Mouse (Mus musculus): ENCODE measurements around the gene Npas3. TPM values are rescaled to one million over a fixed set of nuclear protein-coding genes. Genes with fewer than 3 reads are reported as not detected.

The Npas3 gene
- polyA plus RNA-seq, 1 experiment from 2014 or later: 0.96 TPM

DNA sequence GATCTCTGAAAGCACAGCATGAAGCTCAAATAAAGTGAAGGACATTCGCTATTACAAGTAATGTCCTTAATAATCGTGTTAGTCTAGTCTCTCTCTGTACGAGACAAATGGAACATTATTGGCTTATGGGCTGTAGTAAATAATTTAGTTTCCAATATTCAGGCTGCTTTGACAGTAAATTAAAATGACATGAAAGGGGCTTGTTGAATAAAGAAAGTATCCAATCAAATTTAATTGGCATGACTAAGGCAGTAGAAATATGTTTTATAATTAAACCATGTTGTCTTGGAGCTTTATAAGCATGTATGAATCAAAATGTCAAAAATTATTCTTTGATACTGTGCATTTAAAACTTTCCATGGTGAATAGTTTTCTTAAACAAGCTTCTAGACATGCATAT is 278.6 kb downstream of the Npas3 start:
- Histone ChIP-seq H3K4me3 (replicated peaks) (no peak overlapping the region), H3K4me2 (no peak overlapping the region), H3K9ac (no peak overlapping the region), H3K9me3 (replicated peaks) (no peaks in the 10 kb centered on the region), H3K27ac (no peak overlapping the region), H3K27me3 (no peaks in the 10 kb centered on the region), H3K4me1 (no peaks in the 10 kb centered on the region), H3K36me3 (no peaks in the 10 kb centered on the region)
- no peak for ATAC-seq (replicated peaks; ENCODE audit: low FRiP score)
- WGBS: 88% methylated on average over 3 of the region's 3 CpGs

DNA sequence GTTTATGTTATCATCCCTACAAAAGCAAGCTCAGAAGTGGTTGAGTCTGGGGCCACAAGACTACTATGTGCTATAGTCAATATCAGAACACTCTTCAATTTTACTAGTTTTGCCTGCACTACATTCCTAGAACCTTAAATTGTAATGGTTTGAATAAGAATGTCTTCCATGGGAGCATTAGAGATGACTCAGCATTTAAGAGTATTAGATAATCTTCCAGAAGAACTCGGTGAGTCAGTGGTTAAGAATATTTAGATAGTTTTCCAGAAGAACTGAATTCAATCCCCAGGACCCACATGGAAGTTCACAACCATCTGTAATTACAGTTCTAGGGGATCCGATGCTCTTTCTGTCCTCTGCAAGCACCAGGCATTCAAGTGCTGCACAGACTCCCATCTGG is 280.9 kb downstream of the Npas3 start:
- H3K9ac ChIP-seq: no peak overlapping the region
- no peaks in the 10 kb centered on the region for H3K36me3 ChIP-seq
- 93% methylated on average over 2 of the region's 2 CpGs for WGBS
- no peaks in the 10 kb centered on the region for H3K9me3 ChIP-seq (replicated peaks)
- H3K4me3 ChIP-seq (replicated peaks): no peak overlapping the region
- ATAC-seq (replicated peaks; ENCODE audit: low FRiP score): no peak
- H3K27me3 ChIP-seq: no peaks in the 10 kb centered on the region
- no peaks in the 10 kb centered on the region for H3K4me1 ChIP-seq
- H3K27ac ChIP-seq: no peak overlapping the region
- no peak overlapping the region for H3K4me2 ChIP-seq

DNA sequence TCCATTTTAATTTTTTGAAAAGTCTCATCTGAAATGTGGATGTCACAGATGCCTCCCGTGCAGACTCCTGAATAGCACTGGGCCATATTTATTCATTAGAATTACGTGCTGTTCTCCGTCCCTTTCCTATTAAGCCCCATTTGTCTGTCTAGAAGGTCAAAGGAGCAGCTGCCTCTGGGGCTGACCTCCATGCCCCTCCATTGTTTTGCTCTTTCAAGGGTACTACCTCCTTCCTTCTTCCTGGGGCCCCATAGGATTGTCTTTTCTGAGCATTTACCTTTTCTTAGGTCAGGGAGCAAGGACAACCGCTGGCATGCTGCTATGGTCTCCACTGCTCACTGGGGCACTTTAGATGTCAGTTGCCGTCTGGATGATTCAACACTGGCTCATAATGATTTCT is 288.3 kb downstream of the Npas3 start:
- Histone ChIP-seq H3K27me3 (no peaks in the 10 kb centered on the region), H3K4me1 (no peaks in the 10 kb centered on the region), H3K4me2 (no peak overlapping the region), H3K9ac (no peak overlapping the region), H3K27ac (no peak overlapping the region), H3K36me3 (no peaks in the 10 kb centered on the region), H3K4me3 (replicated peaks) (no peak overlapping the region), H3K9me3 (replicated peaks) (no peaks in the 10 kb centered on the region)
- 63% methylated on average over 5 of the region's 5 CpGs for WGBS
- ATAC-seq (replicated peaks; ENCODE audit: low FRiP score): no peak

DNA sequence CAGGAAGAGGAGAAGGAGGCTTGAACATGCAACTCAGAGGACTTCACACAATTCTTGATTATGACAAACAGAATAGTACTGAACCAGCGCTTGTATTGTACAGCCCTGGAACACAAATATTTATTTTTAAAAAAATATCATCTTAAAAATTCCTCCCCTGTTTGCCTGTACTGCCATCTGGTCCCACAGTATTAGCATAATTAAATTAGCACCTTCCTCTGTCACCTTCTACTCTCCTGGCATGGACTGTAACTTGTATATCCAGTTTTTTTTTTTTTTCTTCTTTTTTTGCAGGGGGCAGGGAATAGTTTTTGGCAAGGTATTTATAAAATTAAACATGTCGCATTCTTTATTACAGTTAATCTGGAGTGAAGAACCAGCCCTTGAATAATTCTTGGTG is 307.9 kb downstream of the Npas3 start:
- Histone ChIP-seq H3K27ac (no peak overlapping the region), H3K27me3 (no peaks in the 10 kb centered on the region), H3K9ac (no peak overlapping the region), H3K4me2 (no peak overlapping the region), H3K4me3 (replicated peaks) (no peak overlapping the region), H3K4me1 (no peaks in the 10 kb centered on the region), H3K9me3 (replicated peaks) (no peaks in the 10 kb centered on the region), H3K36me3 (no peaks in the 10 kb centered on the region)
- no peak for ATAC-seq (replicated peaks; ENCODE audit: low FRiP score)
- 95% methylated on average over 2 of the region's 2 CpGs for WGBS

DNA sequence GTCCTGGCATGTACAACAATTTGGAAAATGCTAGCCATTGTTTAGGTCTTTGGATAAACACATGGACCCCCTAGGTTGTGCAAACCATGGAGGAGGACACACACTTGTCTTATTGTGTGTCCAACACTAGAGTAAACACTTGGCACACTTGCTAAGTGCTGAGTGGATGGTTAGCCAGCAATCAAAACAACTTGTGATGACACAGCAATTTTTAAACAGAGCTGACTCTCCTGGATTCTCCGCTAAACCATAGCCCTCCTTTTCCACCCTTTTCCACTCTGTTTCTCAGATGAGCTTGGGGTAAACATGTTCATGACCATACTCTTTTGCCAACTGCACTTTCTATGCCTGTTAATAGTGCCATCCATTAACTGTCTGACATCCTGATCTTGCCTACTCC is 309.8 kb downstream of the Npas3 start:
- H3K4me3 ChIP-seq (replicated peaks): no peak overlapping the region
- no peaks in the 10 kb centered on the region for H3K36me3 ChIP-seq
- H3K27me3 ChIP-seq: no peaks in the 10 kb centered on the region
- ATAC-seq (replicated peaks; ENCODE audit: low FRiP score): no peak
- H3K27ac ChIP-seq: no peak overlapping the region
- no peaks in the 10 kb centered on the region for H3K9me3 ChIP-seq (replicated peaks)
- no peaks in the 10 kb centered on the region for H3K4me1 ChIP-seq
- no peak overlapping the region for H3K9ac ChIP-seq
- no peak overlapping the region for H3K4me2 ChIP-seq
- 96% methylated on average over 1 of the region's 1 CpGs for WGBS

DNA sequence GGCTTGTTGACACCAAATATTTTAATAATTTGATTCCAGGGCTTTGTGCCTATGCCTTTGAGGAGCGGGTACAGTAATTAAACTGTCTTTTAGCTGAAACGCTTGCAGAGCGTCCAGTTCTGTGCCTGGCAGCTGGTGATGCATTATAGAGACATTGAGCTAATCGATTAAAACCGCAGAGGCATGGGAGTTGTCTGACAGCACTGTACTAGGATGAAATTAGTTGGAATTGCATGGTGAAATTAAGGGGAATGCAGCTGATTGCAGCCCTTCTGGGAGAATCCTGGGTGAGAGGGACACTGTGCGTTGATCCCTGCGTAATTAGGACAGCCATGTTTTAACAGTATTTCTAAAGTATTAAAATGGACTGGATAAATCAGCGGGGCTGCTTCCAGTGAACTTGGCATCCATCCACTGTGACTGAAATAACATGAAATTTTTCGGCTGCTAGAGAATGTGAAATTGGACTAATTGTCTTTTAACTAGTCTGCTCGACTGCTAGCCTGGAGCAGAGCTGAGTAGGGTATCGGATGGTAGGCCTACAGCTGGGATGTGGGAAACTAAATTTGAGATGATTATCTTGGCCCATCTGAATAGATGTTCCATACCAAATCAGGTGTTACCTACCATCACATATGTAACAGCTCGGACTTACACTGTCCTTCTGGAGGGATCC is 318.4 kb downstream of the Npas3 start:
- no peaks in the 10 kb centered on the region for H3K9me3 ChIP-seq (replicated peaks)
- H3K36me3 ChIP-seq: no peaks in the 10 kb centered on the region
- no peak overlapping the region for H3K4me3 ChIP-seq (replicated peaks)
- H3K4me1 ChIP-seq: no peaks in the 10 kb centered on the region
- H3K27me3 ChIP-seq: no peaks in the 10 kb centered on the region
- no peak overlapping the region for H3K27ac ChIP-seq
- no peak overlapping the region for H3K4me2 ChIP-seq
- H3K9ac ChIP-seq: no peak overlapping the region
- no peak for ATAC-seq (replicated peaks; ENCODE audit: low FRiP score)
- WGBS: 81% methylated on average over 12 of the region's 12 CpGs

DNA sequence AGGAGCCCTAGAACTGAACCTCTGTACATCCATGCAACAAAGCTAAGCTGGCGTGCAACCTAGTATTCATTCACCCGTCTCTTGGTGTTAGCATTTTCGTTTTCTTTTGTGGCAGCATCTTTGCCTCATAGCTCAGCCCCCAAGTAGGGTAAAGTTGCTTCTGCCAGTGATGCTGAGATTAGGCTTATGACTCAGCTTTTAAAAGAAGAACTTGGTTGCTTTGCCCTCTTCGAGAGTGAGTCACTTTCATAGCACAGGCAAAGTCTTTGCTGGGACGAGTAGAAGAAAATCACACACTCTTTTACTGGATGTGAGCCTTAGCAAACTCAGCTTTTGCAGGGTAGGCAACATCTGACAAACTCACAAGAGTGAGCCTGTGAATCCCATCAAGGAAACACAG is 332.7 kb downstream of the Npas3 start:
- WGBS: 90% methylated on average over 5 of the region's 5 CpGs
- no peak for ATAC-seq (replicated peaks; ENCODE audit: low FRiP score)

DNA sequence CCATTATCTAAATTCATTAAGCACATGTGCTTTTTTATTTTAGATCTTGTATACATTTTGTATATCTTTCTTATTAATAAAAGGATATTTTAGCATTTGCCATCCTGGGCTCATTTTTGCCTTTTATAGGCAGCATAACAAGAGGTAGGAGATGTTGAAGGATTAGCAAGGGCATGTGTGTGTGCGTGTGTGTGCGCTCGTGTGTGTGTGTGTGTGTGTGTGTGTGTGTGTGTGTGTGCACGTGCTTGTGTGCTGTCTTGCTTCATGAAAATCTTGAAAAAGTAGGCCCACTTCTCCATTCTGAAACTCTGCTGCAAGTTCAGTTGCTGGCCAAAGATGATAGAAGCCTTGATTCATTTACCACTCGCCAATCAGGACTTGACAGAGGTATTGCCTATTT is 338.8 kb downstream of the Npas3 start:
- no peak overlapping the region for H3K9ac ChIP-seq
- H3K4me2 ChIP-seq: no peak overlapping the region
- H3K9me3 ChIP-seq (replicated peaks): no peaks in the 10 kb centered on the region
- H3K4me3 ChIP-seq (replicated peaks): no peak overlapping the region
- H3K27me3 ChIP-seq: no peaks in the 10 kb centered on the region
- H3K36me3 ChIP-seq: no peaks in the 10 kb centered on the region
- H3K27ac ChIP-seq: no peak overlapping the region
- 81% methylated on average over 5 of the region's 5 CpGs for WGBS
- ATAC-seq (replicated peaks; ENCODE audit: low FRiP score): no peak
- H3K4me1 ChIP-seq: peaks cover 12% of the 10 kb centered on the region; the same call in 1 of the 2 replicates

More for the DNA sequence above, 332.7 kb downstream of the Npas3 start:
- no peaks in the 10 kb centered on the region for H3K9me3 ChIP-seq (replicated peaks)
- no peak overlapping the region for H3K9ac ChIP-seq
- no peak overlapping the region for H3K4me2 ChIP-seq
- H3K27ac ChIP-seq: no peak overlapping the region
- no peak overlapping the region for H3K4me3 ChIP-seq (replicated peaks)
- no peaks in the 10 kb centered on the region for H3K36me3 ChIP-seq
- H3K4me1 ChIP-seq: no peaks in the 10 kb centered on the region
- no peaks in the 10 kb centered on the region for H3K27me3 ChIP-seq

DNA sequence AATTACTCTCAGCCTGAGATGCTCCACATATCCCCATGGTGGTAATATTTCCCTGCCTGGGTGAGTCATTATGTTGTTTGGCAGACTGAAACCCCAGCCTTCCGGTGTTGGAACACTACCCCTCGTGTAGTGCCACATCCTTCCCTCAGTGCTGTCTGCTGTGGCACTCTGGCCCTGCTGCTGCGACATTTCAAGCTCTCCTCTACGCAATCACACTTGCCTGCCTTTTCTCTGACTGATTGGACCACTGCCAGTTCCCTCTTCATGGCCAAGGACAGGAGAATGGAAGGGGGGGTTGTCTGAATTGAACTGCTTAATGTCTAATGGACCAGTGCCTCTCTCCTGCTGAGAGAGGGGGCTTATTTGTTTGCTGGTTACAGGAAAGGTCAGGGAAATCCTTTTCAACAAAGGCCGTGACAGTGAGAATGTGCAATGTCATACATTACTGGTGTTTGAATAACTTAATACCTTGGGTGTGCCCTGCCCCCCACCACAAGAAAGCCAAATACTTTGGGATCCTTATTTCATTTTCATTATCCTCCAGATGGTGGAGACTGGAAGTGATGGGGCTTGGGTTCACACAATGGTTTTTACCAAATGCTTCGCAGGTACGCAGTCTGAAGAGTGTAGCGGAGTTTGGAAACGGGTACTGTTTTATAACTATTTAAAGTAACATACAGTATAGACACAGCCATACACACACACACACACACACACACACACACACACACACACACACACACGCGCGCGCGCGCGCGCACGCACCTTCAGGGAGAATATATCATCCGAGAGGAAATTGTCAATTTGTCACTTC is 339.4 kb downstream of the Npas3 start:
- WGBS: 82% methylated on average over 19 of the region's 19 CpGs

DNA sequence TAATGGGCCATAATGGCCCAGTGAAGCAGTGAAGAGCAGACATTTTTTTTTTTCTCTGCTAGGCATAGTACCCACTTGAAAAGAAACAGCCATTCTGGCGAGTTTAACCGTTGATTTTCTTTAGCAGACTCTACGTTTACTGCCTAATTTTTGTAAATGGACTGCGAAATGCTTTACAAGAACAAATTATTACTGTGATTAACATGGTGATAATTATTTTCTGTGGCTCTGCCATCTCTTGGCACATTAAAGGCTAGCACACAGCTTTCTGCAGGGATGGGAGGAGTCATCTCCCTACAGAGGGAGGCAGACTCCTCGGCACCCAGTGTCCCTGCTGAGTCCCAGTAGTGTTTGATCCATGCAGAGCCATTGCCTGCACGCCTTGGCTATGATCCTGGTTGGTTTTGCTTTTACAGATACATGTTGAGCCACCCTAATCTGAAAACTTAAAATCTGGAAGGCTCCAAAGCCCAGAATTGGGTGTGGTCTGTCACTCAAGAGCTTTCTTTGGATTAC is 341.0 kb downstream of the Npas3 start:
- H3K27me3 ChIP-seq: no peaks in the 10 kb centered on the region
- 56% methylated on average over 6 of the region's 6 CpGs for WGBS
- H3K4me3 ChIP-seq (replicated peaks): no peak overlapping the region
- no peak overlapping the region for H3K27ac ChIP-seq
- no peaks in the 10 kb centered on the region for H3K9me3 ChIP-seq (replicated peaks)
- no peak overlapping the region for H3K4me2 ChIP-seq
- H3K9ac ChIP-seq: no peak overlapping the region
- H3K36me3 ChIP-seq: no peaks in the 10 kb centered on the region
- peaks cover 12% of the 10 kb centered on the region; the same call in 1 of the 2 replicates for H3K4me1 ChIP-seq
- ATAC-seq (replicated peaks; ENCODE audit: low FRiP score): no peak

More for the DNA sequence above, 339.4 kb downstream of the Npas3 start:
- H3K4me3 ChIP-seq (replicated peaks): no peak overlapping the region
- ATAC-seq (replicated peaks; ENCODE audit: low FRiP score): no peak
- H3K4me1 ChIP-seq: peaks cover 12% of the 10 kb centered on the region; the same call in 1 of the 2 replicates
- H3K27me3 ChIP-seq: no peaks in the 10 kb centered on the region
- no peak overlapping the region for H3K27ac ChIP-seq
- no peaks in the 10 kb centered on the region for H3K36me3 ChIP-seq
- H3K9ac ChIP-seq: no peak overlapping the region
- H3K4me2 ChIP-seq: no peak overlapping the region
- no peaks in the 10 kb centered on the region for H3K9me3 ChIP-seq (replicated peaks)

DNA sequence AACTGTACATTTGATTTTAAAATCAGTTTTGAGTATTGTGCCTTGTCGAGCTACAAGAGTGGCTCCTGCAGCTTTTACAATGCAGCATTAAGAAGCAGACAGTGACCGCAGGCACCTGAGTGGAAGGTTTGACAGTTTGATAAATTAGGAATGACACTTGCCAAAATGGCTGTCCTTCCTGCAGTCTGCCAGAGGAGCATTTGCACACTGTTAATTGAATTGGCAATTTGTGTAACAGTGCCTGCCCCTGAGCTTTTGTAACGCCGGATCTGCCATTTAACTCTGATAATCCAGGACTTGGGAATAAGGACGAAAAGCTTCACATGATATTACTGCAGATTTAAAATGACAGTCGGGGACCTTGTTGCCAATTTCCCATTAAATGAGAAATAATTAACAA is 357.2 kb downstream of the Npas3 start:
- no peaks in the 10 kb centered on the region for H3K36me3 ChIP-seq
- H3K4me3 ChIP-seq (replicated peaks): no peak overlapping the region
- no peaks in the 10 kb centered on the region for H3K27me3 ChIP-seq
- no peaks in the 10 kb centered on the region for H3K4me1 ChIP-seq
- 70% methylated on average over 6 of the region's 6 CpGs for WGBS
- no peak overlapping the region for H3K4me2 ChIP-seq
- no peak overlapping the region for H3K27ac ChIP-seq
- no peaks in the 10 kb centered on the region for H3K9me3 ChIP-seq (replicated peaks)
- ATAC-seq (replicated peaks; ENCODE audit: low FRiP score): no peak
- no peak overlapping the region for H3K9ac ChIP-seq

DNA sequence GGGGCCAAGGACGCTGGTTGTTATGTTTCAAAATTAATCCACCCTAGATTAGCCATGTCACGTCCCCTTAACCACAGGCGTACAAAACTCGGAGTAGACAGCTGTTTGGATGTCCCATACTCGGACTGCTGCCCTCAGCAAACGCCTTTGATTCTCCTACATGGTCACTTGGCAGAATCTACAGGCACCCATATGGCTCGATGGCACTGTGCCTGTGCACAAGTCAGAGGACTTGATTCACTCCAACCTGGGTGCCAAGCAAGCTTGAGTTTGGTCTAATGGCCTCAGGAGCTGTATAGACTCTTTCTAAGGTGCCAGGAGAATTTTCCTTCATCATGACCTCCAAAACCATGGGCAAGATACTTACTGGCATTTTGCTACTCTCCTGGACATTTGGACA is 363.6 kb downstream of the Npas3 start:
- no peak overlapping the region for H3K9ac ChIP-seq
- WGBS: 95% methylated on average over 7 of the region's 7 CpGs
- H3K4me3 ChIP-seq (replicated peaks): no peak overlapping the region
- H3K4me2 ChIP-seq: no peak overlapping the region
- no peaks in the 10 kb centered on the region for H3K9me3 ChIP-seq (replicated peaks)
- no peaks in the 10 kb centered on the region for H3K4me1 ChIP-seq
- H3K27me3 ChIP-seq: no peaks in the 10 kb centered on the region
- ATAC-seq (replicated peaks; ENCODE audit: low FRiP score): no peak
- no peaks in the 10 kb centered on the region for H3K36me3 ChIP-seq
- H3K27ac ChIP-seq: no peak overlapping the region

All from kidney, embryonic 15.5 days (tissue).